Mouse (Mus musculus) CH12F3 (cell line): ENCODE measurements around the gene Nwd1.
"Not testable (repeated sequence)": the region's sequence is repeated elsewhere in the genome, so short reads cannot be mapped to it uniquely, and the experiment has no call there.

ENCODE experiments used
- in situ Hi-C: fragments of 300-500 bp; cut with MboI; formaldehyde crosslinking; loops from 2 replicates; pipeline ENCODE4 v1.14.3; 2020; ENCODE audit warnings: low sequenced_read_pairs

The Nwd1 gene

GRCm38 (mm10) chr8:72646060-72646767, at the start of gene Nwd1:
Gene Nwd1, plus strand, starts transcription at chr8:72646711.
- in situ Hi-C loops, result no loop called here

DNA sequence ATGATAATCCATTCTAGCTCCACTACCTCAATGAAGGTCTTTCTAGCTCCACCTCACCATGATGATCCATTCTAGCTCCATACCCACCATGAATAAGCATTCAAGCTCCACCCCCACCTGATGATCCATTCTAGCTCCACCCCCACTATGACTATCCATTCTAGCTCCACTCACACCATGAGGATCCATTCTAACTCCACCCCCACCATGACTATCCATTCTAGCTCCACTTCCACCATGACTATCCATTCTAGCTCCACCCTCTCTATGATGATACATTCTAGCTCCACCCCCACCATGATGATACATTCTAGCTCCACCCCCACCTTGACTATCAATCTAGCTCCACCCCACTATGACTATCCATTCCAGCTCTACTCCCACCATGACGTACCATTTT, 3.6 kb upstream of the Nwd1 start:
- in situ Hi-C loops, result no loop called here

GRCm38 (mm10) chr8:72644601-72645000, 1.9 kb upstream of the Nwd1 start:
- in situ Hi-C loops, result no loop called here

GRCm38 (mm10) chr8:72646768-72647143, 245 bp downstream of the Nwd1 start:
- in situ Hi-C loops, result no loop called here

DNA sequence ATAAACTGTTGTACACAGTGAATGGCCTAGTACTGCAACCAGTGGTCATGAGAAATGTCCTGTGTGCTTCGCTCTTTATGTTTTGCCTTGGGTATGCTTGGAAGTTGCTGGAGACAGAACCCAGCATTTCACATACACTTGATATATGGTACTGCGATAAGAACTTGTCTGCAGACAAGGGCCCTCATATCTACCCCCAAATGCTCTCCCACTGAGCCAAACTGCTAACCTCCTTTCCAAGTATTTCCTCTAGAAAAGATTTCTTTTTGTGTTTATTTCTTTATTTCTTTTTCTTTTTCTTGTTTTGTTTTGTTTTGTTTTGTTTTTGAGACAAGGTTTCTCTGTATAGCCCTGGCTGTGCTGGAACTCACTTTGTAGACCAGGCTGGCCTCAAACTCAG, 4.2 kb downstream of the Nwd1 start:
- in situ Hi-C loops, result no loop called here

DNA sequence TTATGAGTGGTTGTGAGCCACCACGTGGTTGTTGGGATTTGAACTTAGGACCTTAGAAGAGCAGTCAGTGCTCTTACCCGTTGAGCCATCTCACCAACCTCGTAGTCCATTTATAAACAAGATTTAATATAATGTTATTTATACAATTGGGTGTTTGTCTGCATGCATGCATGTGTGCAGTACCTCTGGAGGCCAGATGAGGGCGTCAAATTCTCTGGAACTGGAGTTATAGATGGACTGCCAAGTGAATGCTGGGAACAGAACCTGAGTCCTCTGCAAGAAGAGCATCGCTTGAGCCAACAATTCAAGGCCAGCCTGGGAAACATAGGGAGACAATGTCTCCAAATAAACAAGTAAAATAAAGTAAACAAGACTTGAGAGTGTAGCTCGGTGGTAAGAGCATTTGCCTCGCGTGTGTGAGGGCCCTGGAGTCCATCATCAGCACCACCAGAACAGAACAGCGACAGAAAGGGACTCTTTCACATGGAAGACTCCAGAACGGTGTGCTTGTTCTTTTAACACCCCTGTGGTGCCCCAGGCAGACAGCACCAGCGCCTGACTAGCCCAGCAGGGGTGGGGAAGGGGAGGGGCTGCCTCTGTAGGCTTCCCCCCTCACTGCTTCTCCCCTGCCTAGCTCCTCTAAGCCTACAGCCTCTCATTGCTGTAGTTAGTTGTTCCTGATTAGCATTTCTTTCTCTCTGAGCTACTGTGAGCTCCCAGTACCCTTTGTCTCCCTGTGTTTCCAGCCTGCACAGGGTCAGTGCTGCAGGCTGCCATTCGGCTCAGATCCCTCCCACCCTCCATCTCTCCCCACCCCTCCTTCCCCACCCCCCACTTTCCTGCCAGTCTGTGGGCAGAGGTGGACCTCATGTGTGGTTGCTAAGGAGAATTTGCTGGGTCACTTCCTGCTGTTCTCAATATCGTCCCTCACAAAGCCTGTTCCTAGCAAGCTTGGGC, 8.3 kb downstream of the Nwd1 start:
- in situ Hi-C loops, result no loop called here

DNA sequence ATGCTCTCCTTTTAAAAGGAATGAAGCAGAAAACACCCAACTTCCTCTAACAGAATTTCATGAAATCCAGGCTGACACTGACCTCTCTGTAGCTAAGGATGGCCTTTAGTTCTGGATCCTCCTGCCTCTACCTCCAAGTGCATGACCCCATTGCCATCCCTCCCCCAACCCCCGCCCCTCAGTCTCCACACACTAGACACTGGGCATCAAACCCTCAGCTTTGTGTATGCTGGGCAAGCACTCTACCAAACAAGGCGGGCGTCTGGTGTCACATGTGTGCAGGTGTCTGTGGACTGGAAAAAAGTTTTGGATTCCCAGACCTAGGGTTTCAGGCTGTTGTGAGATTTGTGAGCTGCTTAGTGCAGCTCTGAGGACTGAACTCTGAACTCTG, 9.0 kb downstream of the Nwd1 start:
- in situ Hi-C loops, result no loop called here

- in situ Hi-C loops, result no loop called here
Observed at GRCm38 (mm10) chr8:72659967-72660366, 13.5 kb downstream of the Nwd1 start.

- in situ Hi-C loops, result no loop called here
Observed at GRCm38 (mm10) chr8:72664107-72664652, 17.7 kb downstream of the Nwd1 start.

DNA sequence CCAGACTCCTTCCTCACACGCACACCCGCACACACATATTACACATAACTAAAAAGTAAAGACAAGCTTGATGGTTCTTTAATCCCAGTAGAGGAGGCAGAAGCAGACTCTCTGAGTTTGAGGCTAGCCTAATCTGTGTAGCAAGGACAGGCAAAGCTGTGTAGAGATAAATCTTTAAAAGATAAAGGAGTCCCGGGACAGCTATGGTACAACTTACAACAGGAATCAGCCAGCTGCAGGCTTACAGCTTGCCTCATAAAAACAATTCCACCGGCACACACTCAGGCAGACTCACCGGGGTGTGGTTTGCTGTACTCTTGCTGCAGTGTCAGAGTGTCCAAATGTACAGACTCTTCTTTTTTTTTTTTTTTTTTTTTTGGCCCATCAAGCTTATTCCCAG, 18.2 kb downstream of the Nwd1 start:
- in situ Hi-C loops, result no loop called here

GRCm38 (mm10) chr8:72665405-72665804, 18.9 kb downstream of the Nwd1 start:
- in situ Hi-C loops, result no loop called here

GRCm38 (mm10) chr8:72668925-72669324, 22.4 kb downstream of the Nwd1 start:
- in situ Hi-C loops, result no loop called here

DNA sequence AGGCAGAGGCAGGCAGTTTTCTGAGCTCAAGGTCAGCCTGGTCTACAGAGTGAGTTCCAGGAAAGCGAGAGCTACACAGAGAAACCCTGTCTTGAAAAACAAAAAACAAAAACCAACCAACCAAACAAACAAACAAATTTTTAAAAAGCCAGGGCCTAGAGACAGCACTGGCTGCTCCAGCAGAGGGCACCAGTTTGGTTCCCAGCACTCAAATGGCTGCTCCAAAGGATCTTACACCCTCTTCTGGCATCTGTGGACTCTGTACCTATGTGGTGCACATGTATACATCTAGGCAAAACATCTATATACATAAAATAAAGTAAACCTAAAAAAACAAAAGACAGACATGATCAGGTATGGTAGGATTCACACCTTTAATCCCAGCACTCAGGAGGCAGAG, 26.3 kb downstream of the Nwd1 start:
- in situ Hi-C loops, result no loop called here

- in situ Hi-C loops, result no loop called here
Observed at GRCm38 (mm10) chr8:72674184-72674583, 27.7 kb downstream of the Nwd1 start.

- in situ Hi-C loops, result no loop called here
Observed at GRCm38 (mm10) chr8:72676436-72676835, 29.9 kb downstream of the Nwd1 start.

GRCm38 (mm10) chr8:72676844-72677243, 30.3 kb downstream of the Nwd1 start:
- in situ Hi-C loops, result not testable (repeated sequence)

DNA sequence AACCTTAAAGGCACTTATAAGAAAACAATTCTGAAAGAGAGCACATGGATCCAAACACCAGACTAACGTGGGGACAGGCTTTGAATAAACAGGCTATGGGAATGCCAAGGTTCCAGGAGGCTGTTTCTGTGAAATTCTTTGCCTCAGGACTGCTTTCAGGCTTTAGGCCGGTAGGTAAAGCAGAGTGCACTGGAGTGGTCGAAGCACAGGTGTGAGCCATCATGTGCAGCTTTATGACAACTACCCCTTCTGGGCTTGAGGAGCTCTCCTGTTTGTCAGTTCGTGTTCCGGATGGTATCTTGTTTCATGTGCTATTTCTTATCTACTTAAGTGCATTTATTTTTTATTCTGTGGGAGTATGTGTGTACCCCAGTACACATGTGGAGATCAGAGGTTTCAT, 30.8 kb downstream of the Nwd1 start:
- in situ Hi-C loops, result no loop called here

- in situ Hi-C loops, result no loop called here
Observed at GRCm38 (mm10) chr8:72680133-72680532, 33.6 kb downstream of the Nwd1 start.

GRCm38 (mm10) chr8:72682051-72682687, 35.7 kb downstream of the Nwd1 start:
- in situ Hi-C loops, result no loop called here

- in situ Hi-C loops, result no loop called here
Observed at GRCm38 (mm10) chr8:72683010-72683521, 36.6 kb downstream of the Nwd1 start.

- in situ Hi-C loops, result not testable (repeated sequence)
Observed at GRCm38 (mm10) chr8:72683572-72684099, 37.1 kb downstream of the Nwd1 start.
